ENCODE assay signal across 16 mouse cellular contexts in genomic region chr4:128992176-128992575, GRCm38 (mm10). TPM values are rescaled to one million over a fixed set of nuclear protein-coding genes. Genes with fewer than 3 reads are reported as not detected.
DNase-seq lines count a peak whose midpoint lies in the region; ATAC-seq and TF ChIP-seq lines count a peak whose summit lies in the region.
"Had no signal": no experiment of that assay in that cellular context is flagged by ENCODE, and none has a peak within 500 bp of the region (broad histone marks: within the 10 kb centered on the region; RNA-seq: fewer than 3 reads in every experiment).

No protein-coding gene starts in this region.

- no peak for TF ChIP-seq POLR2A in testis, adult 2 months (IDR thresholded peaks at IDR 0.05; ENCODE audit: control insufficient read depth, low read depth, low read length)

- H3K9me3 ChIP-seq in intestine, postnatal 0 days (ENCODE audit: control insufficient read depth) = no peaks in the 10 kb centered on the region
- H3K9me3 ChIP-seq: forebrain, embryonic 10.5 days; heart, embryonic 12.5 days; midbrain, embryonic 15.5 days had no signal

- WGBS in intestine, postnatal 0 days = 84% methylated on average over 3 of the region's 3 CpGs

- no peak for TF ChIP-seq CTCF in testis, adult 2 months (IDR thresholded peaks at IDR 0.05; ENCODE audit: control insufficient read depth, insufficient read depth, insufficient replicate concordance, low read depth, low read length)
- TF ChIP-seq CTCF in intestine, postnatal 0 days (IDR thresholded peaks at IDR 0.05; ENCODE audit: low read depth) = no peak

- peak overlapping the region; percentile 90 for H3K27ac ChIP-seq in testis, adult 2 months (ENCODE audit: control insufficient read depth, insufficient read depth, low read depth, low read length)
- H3K27ac ChIP-seq in intestine, postnatal 0 days (ENCODE audit: low read depth, low read length) = peak overlapping the region; percentile 98
- H3K27ac ChIP-seq: hindbrain, postnatal 0 days; kidney, postnatal 0 days; midbrain, embryonic 15.5 days had no signal

- no peak for ATAC-seq in intestine, postnatal 0 days

- no peaks in the 10 kb centered on the region for H3K36me3 ChIP-seq in testis, adult 2 months (ENCODE audit: control insufficient read depth, insufficient read depth, low read length)
- H3K36me3 ChIP-seq in intestine, postnatal 0 days (ENCODE audit: control insufficient read depth, insufficient read depth) = no peaks in the 10 kb centered on the region
- H3K36me3 ChIP-seq: midbrain, embryonic 15.5 days had no signal

- H3K4me2 ChIP-seq in intestine, postnatal 0 days (replicated peaks; ENCODE audit: low read depth) = no peak overlapping the region; the same call in 1 of the 2 replicates

- DNase-seq in kidney, adult 18-20 months = peak; percentile 2
- DNase-seq in kidney, postnatal 10 days = no peak
- no peak for DNase-seq in testis, postnatal 10 days (ENCODE audit: low spot score)
- no peak for DNase-seq in thymus, adult 18-20 months
- no peak for DNase-seq in right cerebral cortex, adult 18-20 months
- DNase-seq in heart, postnatal 4 days = no peak
- DNase-seq: B cell, adult 2 months; lung, postnatal 10 days; thymus, postnatal 4 days had no signal

- no peaks in the 10 kb centered on the region for H3K27me3 ChIP-seq in testis, adult 2 months (ENCODE audit: control insufficient read depth, insufficient read depth, low read length)
- no peaks in the 10 kb centered on the region for H3K27me3 ChIP-seq in intestine, postnatal 0 days (replicated peaks; ENCODE audit: control insufficient read depth, insufficient read depth, low read length)
- H3K27me3 ChIP-seq: heart, embryonic 12.5 days; midbrain, embryonic 15.5 days had no signal

- H3K4me3 ChIP-seq in testis, adult 2 months (ENCODE audit: control insufficient read depth, low read depth, low read length) = peak overlapping the region; percentile 39; the same call in 1 of the 2 replicates
- H3K4me3 ChIP-seq in intestine, postnatal 0 days (ENCODE audit: low read depth, low read length) = no peak overlapping the region

- H3K9ac ChIP-seq in intestine, postnatal 0 days (ENCODE audit: low read depth, low read length) = no peak overlapping the region
- H3K9ac ChIP-seq: heart, embryonic 12.5 days; midbrain, embryonic 15.5 days had no signal

- peaks cover 14% of the 10 kb centered on the region for H3K4me1 ChIP-seq in testis, adult 2 months (ENCODE audit: control insufficient read depth, insufficient read depth, low read length)
- H3K4me1 ChIP-seq in intestine, postnatal 0 days (replicated peaks; ENCODE audit: control insufficient read depth, insufficient read depth, low read length) = 0 out of 2 replicates have a peak, but pooled peaks cover 3% of the 10 kb centered on the region

RNA-seq across cellular contexts. Expression of gene Ak2, which starts 0.4 kb away (rescaled TPM):
- polyA plus RNA-seq in testis, adult 2 months (2012; rRNA removed) = 98.0 and 115 TPM in 2 replicates
- 538 and 552 TPM in 2 replicates for polyA plus RNA-seq in intestine, postnatal 0 days (2015; fragmentation: Nextera tagmentation; extraction: Ambion mirVana)
- 100 to 1,000 TPM; 104 to 105 TPM for total RNA-seq in heart, postnatal 4 days (2021)

RNA-seq across cellular contexts. Expression of gene Azin2, which starts 29.9 kb away (rescaled TPM):
- polyA plus RNA-seq in testis, adult 2 months (2012; rRNA removed) = 213 and 251 TPM in 2 replicates
- 13.1 and 13.3 TPM in 2 replicates for polyA plus RNA-seq in intestine, postnatal 0 days (2015; fragmentation: Nextera tagmentation; extraction: Ambion mirVana)
- total RNA-seq in heart, postnatal 4 days (2021) = 1 to 10 TPM; 7.7 to 8.7 TPM

Comparison
In these comparisons a context has a peak if more than half of its experiments do, and no peak if none do; other contexts are left out.
1. RNA of gene Azin2, which starts 29.9 kb away (polyA plus RNA-seq): 213 to 251 TPM in testis, adult 2 months; 13.1 to 13.3 TPM in intestine, postnatal 0 days; every median in the first group is over 10 times any median in the second.